Mouse (Mus musculus) C2C12 (cell line): ENCODE results near the gene Arnt. TPM values are rescaled to one million over a fixed set of nuclear protein-coding genes. Genes with fewer than 3 reads are reported as not detected.

Source experiments
- H3K27me3 ChIP-seq: one replicate; pipeline ENCODE4 v1.6.1; 2011; ENCODE audit not compliant: control insufficient read depth, insufficient read depth, insufficient read length
- H3K36me3 ChIP-seq: one replicate; pipeline ENCODE4 v1.6.1; 2011; ENCODE audit not compliant: control insufficient read depth, insufficient read depth
- H3K4me3 ChIP-seq: one replicate; pipeline ENCODE4 v1.5.1; 2011; ENCODE audit warnings: mild to moderate bottlenecking, control low read depth; ENCODE audit not compliant: poor library complexity, insufficient read depth, severe bottlenecking
- H3K79me2 ChIP-seq: one replicate; pipeline ENCODE4 v1.6.1; 2011; ENCODE audit not compliant: control insufficient read depth, insufficient read depth
- H3K79me3 ChIP-seq: one replicate; pipeline ENCODE4 v1.6.1; 2011; ENCODE audit warnings: low read depth, control low read depth
- H3ac ChIP-seq: one replicate; pipeline ENCODE3; 2011; ENCODE audit warnings: low read depth; ENCODE audit not compliant: control insufficient read depth, insufficient read length
- CEBPB ChIP-seq: IDR thresholded peaks from one replicate; pipeline ENCODE4 v1.6.1; 2011; ENCODE audit warnings: low read depth, mild to moderate bottlenecking, control low read depth, moderate library complexity
- CTCF ChIP-seq: IDR thresholded peaks from one replicate; pipeline ENCODE4 v1.5.1; 2011; ENCODE audit not compliant: control insufficient read depth, insufficient read depth, insufficient read length
- FOSL1 ChIP-seq: IDR thresholded peaks from one replicate; pipeline ENCODE4 v1.8.0; 2011; ENCODE audit warnings: mild to moderate bottlenecking, low read length; ENCODE audit not compliant: poor library complexity, insufficient read depth, severe bottlenecking
- MAX ChIP-seq: IDR thresholded peaks from one replicate; pipeline ENCODE4 v1.6.1; 2011; ENCODE audit warnings: mild to moderate bottlenecking, control low read depth
- MYOD1 ChIP-seq: IDR thresholded peaks from one replicate; pipeline ENCODE4 v1.6.1; 2011; ENCODE audit warnings: low read depth; ENCODE audit not compliant: control insufficient read depth, insufficient read length
- MYOG ChIP-seq: IDR thresholded peaks from one replicate; pipeline ENCODE4 v1.6.1; 2011; ENCODE audit not compliant: control insufficient read depth, insufficient read length; ENCODE audit errors: extremely low read depth
- USF1 ChIP-seq: IDR thresholded peaks from one replicate; pipeline ENCODE4 v1.6.1; 2011; ENCODE audit warnings: low read depth, mild to moderate bottlenecking, control low read depth, moderate library complexity
- polyA plus RNA-seq: library from polyadenylated mRNA; unstranded; fragments of >200 nt; fragmentation: generic; extraction: Trizol; gene quantifications from one replicate; pipeline ENCODE4 v1.2.1, GENCODE M21; 2012; ENCODE audit warnings: missing spikeins

The Arnt gene
- polyA plus RNA-seq, 1 experiment: 13.6 TPM

- Histone ChIP-seq H3K4me3 (no peak within 1 kb of the TSS), H3K27me3 (no peaks in the 10 kb centered on the region), H3K36me3 (peaks cover 22% of the 10 kb centered on the region), H3K79me2 (no peaks in the 10 kb centered on the region), H3K79me3 (no peaks in the 10 kb centered on the region), H3ac (no peak within 1 kb of the TSS)
- TF ChIP-seq MYOD1 (no peak), USF1 (no peak), MYOG (no peak), CEBPB (no peak), MAX (no peak), CTCF (no peak), FOSL1 (no peak)
These were observed 64.8 kb downstream of the Arnt start, which contains the start of gene Ctsk for GRCm38 (mm10) chr3:95499024-95499423. Ctsk (plus strand) TSS chr3:95499256.

- peaks cover 17% of the 10 kb centered on the region for H3K36me3 ChIP-seq
- no peaks in the 10 kb centered on the region for H3K79me3 ChIP-seq
- H3K4me3 ChIP-seq: no peak overlapping the region
- H3ac ChIP-seq: no peak overlapping the region
- TF ChIP-seq MYOG (no peak), USF1 (no peak), CTCF (no peak), MYOD1 (no peak), MAX (no peak), CEBPB (no peak)
- H3K79me2 ChIP-seq: no peaks in the 10 kb centered on the region
- no peaks in the 10 kb centered on the region for H3K27me3 ChIP-seq
These were observed 65.4 kb downstream of the Arnt start for GRCm38 (mm10) chr3:95499496-95500140.

GRCm38 (mm10) chr3:95502312-95502711, 68.1 kb downstream of the Arnt start:
- H3K36me3 ChIP-seq: no peaks in the 10 kb centered on the region
- H3K4me3 ChIP-seq: no peak overlapping the region
- no peak overlapping the region for H3ac ChIP-seq
- no peaks in the 10 kb centered on the region for H3K27me3 ChIP-seq
- TF ChIP-seq FOSL1 (no peak), MYOG (no peak), MYOD1 (no peak), CEBPB (no peak), MAX (no peak), USF1 (no peak), CTCF (no peak)
- H3K79me3 ChIP-seq: no peaks in the 10 kb centered on the region
- no peaks in the 10 kb centered on the region for H3K79me2 ChIP-seq

GRCm38 (mm10) chr3:95509348-95509747, 75.2 kb downstream of the Arnt start:
- H3K36me3 ChIP-seq: no peaks in the 10 kb centered on the region
- H3K79me2 ChIP-seq: no peaks in the 10 kb centered on the region
- H3K4me3 ChIP-seq: no peak overlapping the region
- H3K27me3 ChIP-seq: no peaks in the 10 kb centered on the region
- no peaks in the 10 kb centered on the region for H3K79me3 ChIP-seq
- no peak for TF ChIP-seq FOSL1
- TF ChIP-seq MAX: no peak
- no peak for TF ChIP-seq CEBPB
- no peak for TF ChIP-seq MYOD1
- TF ChIP-seq USF1: no peak
- no peak for TF ChIP-seq CTCF
- no peak for TF ChIP-seq MYOG
- H3ac ChIP-seq: no peak overlapping the region

GRCm38 (mm10) chr3:95511611-95512180, 77.5 kb downstream of the Arnt start:
- no peak overlapping the region for H3ac ChIP-seq
- no peaks in the 10 kb centered on the region for H3K27me3 ChIP-seq
- H3K79me3 ChIP-seq: no peaks in the 10 kb centered on the region
- no peaks in the 10 kb centered on the region for H3K36me3 ChIP-seq
- H3K79me2 ChIP-seq: no peaks in the 10 kb centered on the region
- no peak overlapping the region for H3K4me3 ChIP-seq
- TF ChIP-seq CTCF (no peak), MYOG (no peak), MAX (no peak), MYOD1 (no peak), CEBPB (no peak), FOSL1 (no peak), USF1 (no peak)

GRCm38 (mm10) chr3:95516614-95517041, 82.4 kb downstream of the Arnt start:
- TF ChIP-seq CTCF: no peak
- Histone ChIP-seq H3K79me2 (no peaks in the 10 kb centered on the region), H3ac (no peak overlapping the region), H3K27me3 (no peaks in the 10 kb centered on the region), H3K4me3 (no peak overlapping the region), H3K79me3 (no peaks in the 10 kb centered on the region), H3K36me3 (no peaks in the 10 kb centered on the region)
